16 mouse cellular contexts compared by ENCODE assay signal in the genomic region with DNA sequence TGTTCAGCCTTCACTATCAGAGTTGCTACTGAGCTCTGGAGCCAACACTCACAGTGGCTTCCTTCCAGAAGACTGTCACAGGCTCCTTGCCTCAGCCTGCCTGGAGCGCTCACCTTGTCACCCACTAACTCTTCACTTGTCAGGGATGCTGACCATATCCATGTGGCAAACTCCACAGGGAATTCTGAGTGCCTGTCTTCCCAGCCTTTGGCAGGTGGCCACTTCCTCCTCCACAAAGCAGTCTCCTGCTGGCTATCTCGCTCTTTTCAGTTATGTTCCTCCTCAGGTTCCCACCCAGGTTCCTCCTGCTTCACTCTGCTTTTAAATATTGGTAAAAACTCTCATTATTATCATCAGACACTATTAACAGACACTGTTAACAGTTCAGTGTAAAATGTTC.
A peak's percentile ranks its signal among the peaks of the same experiment; 100 is the strongest.
DNase-seq lines count a peak whose midpoint lies in the region; ATAC-seq lines count a peak whose summit lies in the region.
"Had no signal": no experiment of that assay in that cellular context is flagged by ENCODE, and none has a peak within 500 bp of the region (broad histone marks: within the 10 kb centered on the region; RNA-seq: fewer than 3 reads in every experiment).

No protein-coding gene starts in this region.

- no peak for ATAC-seq in cerebellum, adult (ENCODE audit: insufficient number of reproducible peaks, low FRiP score, low TSS enrichment)
- ATAC-seq: activated CD4-positive, CD25-positive, alpha-beta regulatory T cell, adult 4 months; forebrain, embryonic 15.5 days; Patski had no signal

- peak; percentile 24 to 30 for DNase-seq in cerebellum, postnatal 14 days
- peak; percentile 35 to 56 for DNase-seq in left cerebral cortex, adult 18-20 months (ENCODE audit: low spot score in 2 of 2)
- DNase-seq in left cerebral cortex, adult 8-10 months (ENCODE audit: low spot score in 2 of 2), result no peak
- peak; percentile 61 for DNase-seq in right cerebral cortex, adult 18-20 months
- no peak for DNase-seq in right cerebral cortex, postnatal 25 days
- DNase-seq in brain, adult 2 months (ENCODE audit: low read depth, low spot score), result peak; percentile 65
- DNase-seq: adrenal gland, adult 2 months; adrenal gland, postnatal 25 days; cerebellum, adult 11 months; cerebellum, adult 8-10 months; gastrocnemius, postnatal 14 days; heart, postnatal 36 days had no signal

Comparison
In these comparisons a context has a peak if more than half of its experiments do, and no peak if none do; other contexts are left out.
1. DNase-seq: peak in cerebellum, postnatal 14 days (2 of 2), left cerebral cortex, adult 18-20 months (2 of 2), right cerebral cortex, adult 18-20 months (single experiment) and brain, adult 2 months (single experiment); none in left cerebral cortex, adult 8-10 months (0 of 2) and right cerebral cortex, postnatal 25 days (single experiment).